Comparison of ENCODE assay signal across 8 mouse cellular contexts in the genomic region with DNA sequence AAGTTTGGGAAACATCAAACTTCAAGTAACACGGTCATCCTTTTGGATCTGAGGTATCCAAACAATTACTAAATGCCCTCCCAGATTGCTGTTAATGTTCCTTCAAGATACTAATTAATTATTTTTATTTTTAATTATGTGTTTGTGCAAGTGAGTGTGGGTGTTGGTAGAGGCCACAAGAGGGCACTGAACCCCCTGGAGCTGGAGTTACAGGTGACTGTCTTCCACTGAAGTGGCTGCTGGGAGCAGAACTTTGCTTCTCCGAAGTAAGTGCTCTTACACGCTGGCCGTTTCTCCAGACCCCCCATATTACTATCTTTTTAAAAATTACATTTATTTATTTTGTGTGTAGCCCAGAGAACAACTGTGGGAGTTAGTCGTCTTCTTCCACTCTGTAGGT. TPM values are rescaled to one million over a fixed set of nuclear protein-coding genes. Genes with fewer than 3 reads are reported as not detected.
DNase-seq lines count a peak whose midpoint lies in the region; ATAC-seq and TF ChIP-seq lines count a peak whose summit lies in the region.

No protein-coding gene starts in this region.

- no peak overlapping the region for H3K27ac ChIP-seq in intestine, embryonic 15.5 days
- H3K27ac ChIP-seq in midbrain, embryonic 16.5 days (ENCODE audit: low read length): no peak overlapping the region

- no peak for TF ChIP-seq POLR2A in lung, adult 2 months (IDR thresholded peaks at IDR 0.05; ENCODE audit: borderline replicate concordance, extremely low read depth, low read depth, low read length)

- H3K9me3 ChIP-seq in intestine, embryonic 15.5 days: no peaks in the 10 kb centered on the region
- H3K9me3 ChIP-seq in midbrain, embryonic 16.5 days (replicated peaks; ENCODE audit: control insufficient read depth, low read length, poor library complexity, severe bottlenecking): no peaks in the 10 kb centered on the region

- H3K27me3 ChIP-seq in intestine, embryonic 15.5 days (replicated peaks): no peaks in the 10 kb centered on the region
- no peaks in the 10 kb centered on the region for H3K27me3 ChIP-seq in midbrain, embryonic 16.5 days (ENCODE audit: control insufficient read depth, insufficient read depth, low read depth, low read length)

- 87% methylated on average over 5 of the region's 5 CpGs for WGBS in lung, adult 2 months
- WGBS in intestine, embryonic 15.5 days: 81% methylated on average over 5 of the region's 5 CpGs
- 87% methylated on average over 5 of the region's 5 CpGs for WGBS in midbrain, embryonic 16.5 days

- H3K4me2 ChIP-seq in intestine, embryonic 15.5 days (replicated peaks): peak overlapping the region; percentile 62
- peak overlapping the region; percentile 56 for H3K4me2 ChIP-seq in midbrain, embryonic 16.5 days (ENCODE audit: low read length)

- DNase-seq in lung, postnatal 36 days: peak; percentile 15
- no peak for DNase-seq in lung, adult 2 months
- peak; percentile 16 for DNase-seq in c-Kit-negative CD71-positive TER-119-positive erythroid progenitor cells, embryonic 14.5 days (ENCODE audit: low read depth, low spot score)
- DNase-seq in gastrocnemius, postnatal 10 days: no peak
- no peak for DNase-seq in left cerebral cortex, postnatal 10 days (ENCODE audit: extremely low spot score in 1 of 2, low spot score in 2 of 2)
- DNase-seq in right cerebral cortex, postnatal 25 days: no peak

- H3K9ac ChIP-seq in intestine, embryonic 15.5 days: 0 out of 2 replicates have a peak overlapping the region, but pooled peaks have one; percentile 96
- H3K9ac ChIP-seq in midbrain, embryonic 16.5 days (ENCODE audit: low read depth, low read length): no peak overlapping the region; the same call in 1 of the 2 replicates

- peaks cover 3% of the 10 kb centered on the region for H3K4me1 ChIP-seq in lung, adult 2 months (ENCODE audit: control insufficient read depth, insufficient read depth, low read length)
- no peaks in the 10 kb centered on the region for H3K4me1 ChIP-seq in intestine, embryonic 15.5 days (replicated peaks)
- peaks cover 17% of the 10 kb centered on the region for H3K4me1 ChIP-seq in midbrain, embryonic 16.5 days (ENCODE audit: control insufficient read depth, insufficient read depth, low read length)

- H3K4me3 ChIP-seq in lung, adult 2 months (replicated peaks; ENCODE audit: extremely low read depth, low read depth, low read length): no peak overlapping the region
- peak overlapping the region; percentile 96 for H3K4me3 ChIP-seq in intestine, embryonic 15.5 days (replicated peaks)
- H3K4me3 ChIP-seq in midbrain, embryonic 16.5 days (ENCODE audit: low read depth, low read length): peak overlapping the region; percentile 64; the same call in 1 of the 2 replicates

- no peak for ATAC-seq in intestine, embryonic 15.5 days
- ATAC-seq in midbrain, embryonic 16.5 days: no peak

- no peak for TF ChIP-seq CTCF in lung, adult 2 months (IDR thresholded peaks at IDR 0.05; ENCODE audit: insufficient read depth, low read length)

- intact Hi-C loops in left cerebral cortex, postnatal 10 days (cut with DNase I): loop anchor here (5.0 kb wide), 1 partner anchor 37 kb away; no protein-coding TSS in a partner anchor

- no peaks in the 10 kb centered on the region for H3K36me3 ChIP-seq in intestine, embryonic 15.5 days
- no peaks in the 10 kb centered on the region for H3K36me3 ChIP-seq in midbrain, embryonic 16.5 days (ENCODE audit: control insufficient read depth, insufficient read depth, low read length)

RNA-seq across cellular contexts. Expression of a gene that starts 0.9 kb away (rescaled TPM):
- polyA plus RNA-seq in lung, adult 2 months (2012; rRNA removed): 5.4 and 10.2 TPM in 2 replicates
- 9.9 and 10.6 TPM in 2 replicates for polyA plus RNA-seq in intestine, embryonic 15.5 days (2015; fragmentation: Nextera tagmentation; extraction: Ambion mirVana)
- 19.2 and 21.0 TPM in 2 replicates for polyA plus RNA-seq in midbrain, embryonic 16.5 days (2015; fragmentation: Nextera tagmentation; extraction: Ambion mirVana)
- total RNA-seq in gastrocnemius, postnatal 10 days (2021): 10 to 100 TPM; 35.2 to 39.0 TPM
- total RNA-seq in left cerebral cortex, postnatal 10 days (2021): 10 to 100 TPM; 46.1 to 47.0 TPM

Comparison
In these comparisons a context has a peak if more than half of its experiments do, and no peak if none do; other contexts are left out.
1. DNase-seq: peak in lung, postnatal 36 days (single experiment) and c-Kit-negative CD71-positive TER-119-positive erythroid progenitor cells, embryonic 14.5 days (single experiment); none in lung, adult 2 months (single experiment), gastrocnemius, postnatal 10 days (single experiment), left cerebral cortex, postnatal 10 days (0 of 2) and right cerebral cortex, postnatal 25 days (single experiment).